Mouse (Mus musculus): ENCODE results near the gene Dek. TPM values are rescaled to one million over a fixed set of nuclear protein-coding genes. Genes with fewer than 3 reads are reported as not detected.

The Dek gene
- 5.2 and 15.5 TPM in 2 replicates for polyA plus RNA-seq (2012; rRNA removed; ENCODE audit: low replicate concordance)

GRCm38 (mm10) chr13:47105711-47106579 lies at the start of gene Dek:
Dek (minus strand) TSS chr13:47106201.

GRCm38 (mm10) chr13:47122537-47123430 lies 16.8 kb upstream of the Dek start, which contains the start of gene Rnf144b:
Rnf144b (plus strand) TSS chr13:47122656.

DNA sequence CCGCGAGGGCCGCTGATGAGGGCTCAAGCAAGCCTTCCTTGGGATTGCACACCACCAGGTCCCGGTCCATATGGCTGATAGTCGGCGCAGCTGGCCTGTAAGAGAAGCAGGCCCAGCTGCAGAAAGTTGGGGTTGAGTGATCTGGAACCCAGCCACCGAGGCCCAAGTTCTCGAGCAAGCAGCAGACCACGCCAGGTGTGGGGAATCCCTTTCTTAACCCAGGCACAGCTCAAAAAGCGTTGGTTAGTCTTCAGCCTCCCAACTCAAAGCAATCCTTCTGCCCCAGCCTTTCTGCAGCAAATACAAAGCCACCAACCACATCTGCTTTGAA lies 61.4 kb downstream of the Dek start, which contains the start of gene Tpmt:
Gene Tpmt (minus strand): TSS at position 121 of the 331 bp plus-strand sequence.

GRCm38 (mm10) chr13:47043030-47043680 lies 62.8 kb downstream of the Dek start, which contains the start of gene Kdm1b:
Kdm1b (plus strand) TSS chr13:47043499.

Other genes with a start within 250 kb of the Dek start
- 31.3 and 32.9 TPM in 2 replicates for gene Kif13a, start 176.3 kb downstream of the Dek start, polyA plus RNA-seq (2012; rRNA removed; ENCODE audit: low replicate concordance)
- gene Nhlrc1, start 91.4 kb downstream of the Dek start, polyA plus RNA-seq (2012; rRNA removed; ENCODE audit: low replicate concordance) = 2.9 and 4.1 TPM in 2 replicates
- 7.9 and 10.7 TPM in 2 replicates for gene Kdm1b, start 62.7 kb downstream of the Dek start, polyA plus RNA-seq (2012; rRNA removed; ENCODE audit: low replicate concordance)
- gene Tpmt, start 61.5 kb downstream of the Dek start, polyA plus RNA-seq (2012; rRNA removed; ENCODE audit: low replicate concordance) = 6.3 and 14.1 TPM in 2 replicates
- gene Rnf144b, start 16.5 kb upstream of the Dek start, polyA plus RNA-seq (2012; rRNA removed; ENCODE audit: low replicate concordance) = 12.0 and 18.4 TPM in 2 replicates